Mouse (Mus musculus): ENCODE data around the gene Arl13b.

DNA sequence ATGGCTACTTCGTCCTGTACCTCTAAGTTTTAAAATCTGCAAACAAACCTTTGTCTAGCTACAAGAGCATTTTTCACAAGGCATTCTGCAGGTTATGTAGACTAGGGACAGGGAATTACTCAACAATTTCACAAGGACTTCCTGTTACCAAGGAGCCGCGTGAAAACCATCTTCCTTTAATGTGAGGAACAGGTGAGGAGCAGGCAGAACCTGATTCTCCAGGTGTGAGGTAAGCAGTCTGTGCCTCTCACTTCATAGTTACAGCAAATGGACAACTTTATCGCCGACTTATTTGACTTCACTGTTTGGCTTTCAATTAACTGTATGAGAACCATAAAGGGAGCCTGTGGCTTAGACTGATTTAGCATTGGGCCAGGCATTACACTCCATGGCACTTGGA, 32.3 kb downstream of the Arl13b start, which contains the start of gene Stx19:
- TF ChIP-seq TAL1 (IDR thresholded peaks at IDR 0.05; ENCODE audit: low read length) (no peak), GATA1 (IDR thresholded peaks at IDR 0.05; ENCODE audit: low read length) (no peak)
